Mouse (Mus musculus) heart, embryonic 11.5 days (tissue): ENCODE data around the gene Fgfrl1. TPM values are rescaled to one million over a fixed set of nuclear protein-coding genes. Genes with fewer than 3 reads are reported as not detected.

ENCODE experiments used
- ATAC-seq: fragments of 200-750 bp; cut with Nextera tagmentation; replicated peaks from 2 replicates; pipeline ENCODE4 v1.8.0; 2017; ENCODE audit warnings: moderate library complexity; ENCODE audit not compliant: insufficient number of reproducible peaks, low FRiP score, low TSS enrichment
- H3K27ac ChIP-seq: fragments of 300-500 bp; sonication (generic); 2 replicates; pipeline ENCODE4 v1.5.1; 2014; ENCODE audit warnings: mild to moderate bottlenecking, low read depth, low read length
- H3K27me3 ChIP-seq: fragments of 300-500 bp; sonication (generic); 2 replicates; pipeline ENCODE4 v1.6.1; 2014; ENCODE audit warnings: mild to moderate bottlenecking, low read length, mixed read lengths; ENCODE audit not compliant: control insufficient read depth, insufficient read depth
- H3K36me3 ChIP-seq: fragments of 300-500 bp; sonication (generic); 2 replicates; pipeline ENCODE4 v1.6.1; 2014; ENCODE audit warnings: mild to moderate bottlenecking, low read length, moderate library complexity, mixed read lengths; ENCODE audit not compliant: control insufficient read depth, insufficient read depth
- H3K4me1 ChIP-seq: fragments of 300-500 bp; sonication (generic); 2 replicates; pipeline ENCODE4 v1.6.1; 2014; ENCODE audit warnings: low read length; ENCODE audit not compliant: control insufficient read depth, insufficient read depth
- H3K4me2 ChIP-seq: fragments of 300-500 bp; sonication (generic); 2 replicates; pipeline ENCODE4 v1.6.1; 2014; ENCODE audit warnings: mild to moderate bottlenecking, moderate library complexity
- H3K4me3 ChIP-seq: fragments of 300-500 bp; sonication (generic); 2 replicates; pipeline ENCODE4 v1.5.1; 2014; ENCODE audit warnings: low read depth, low read length
- H3K9ac ChIP-seq: fragments of 300-500 bp; sonication (generic); 2 replicates; pipeline ENCODE4 v1.6.1; 2014; ENCODE audit warnings: mild to moderate bottlenecking, low read depth, low read length, moderate library complexity
- H3K9me3 ChIP-seq: fragments of 300-500 bp; sonication (generic); replicated peaks from 2 replicates; pipeline ENCODE4 v1.6.1; 2016; ENCODE audit warnings: low read length; ENCODE audit not compliant: control insufficient read depth
- WGBS: fragments of 180-500 bp; shearing (Covaris S2); extraction: QIAGEN DNeasy Blood & Tissue Kit; methylation state at CpG from one replicate; pipeline ENCODE4 v1.1.7; 2014; ENCODE audit not compliant: insufficient replicate concordance; 5-methylcytosine and 5-hydroxymethylcytosine counted together
- polyA plus RNA-seq: library from polyadenylated mRNA; unstranded; fragments of >200 nt; fragmentation: Nextera tagmentation; extraction: Ambion mirVana; gene quantifications from 2 replicates; pipeline ENCODE4 v1.2.1, GENCODE M21; 2014

Fgfrl1 gene
- polyA plus RNA-seq, 1 experiment from 2014 or later, result 28.0 TPM

DNA sequence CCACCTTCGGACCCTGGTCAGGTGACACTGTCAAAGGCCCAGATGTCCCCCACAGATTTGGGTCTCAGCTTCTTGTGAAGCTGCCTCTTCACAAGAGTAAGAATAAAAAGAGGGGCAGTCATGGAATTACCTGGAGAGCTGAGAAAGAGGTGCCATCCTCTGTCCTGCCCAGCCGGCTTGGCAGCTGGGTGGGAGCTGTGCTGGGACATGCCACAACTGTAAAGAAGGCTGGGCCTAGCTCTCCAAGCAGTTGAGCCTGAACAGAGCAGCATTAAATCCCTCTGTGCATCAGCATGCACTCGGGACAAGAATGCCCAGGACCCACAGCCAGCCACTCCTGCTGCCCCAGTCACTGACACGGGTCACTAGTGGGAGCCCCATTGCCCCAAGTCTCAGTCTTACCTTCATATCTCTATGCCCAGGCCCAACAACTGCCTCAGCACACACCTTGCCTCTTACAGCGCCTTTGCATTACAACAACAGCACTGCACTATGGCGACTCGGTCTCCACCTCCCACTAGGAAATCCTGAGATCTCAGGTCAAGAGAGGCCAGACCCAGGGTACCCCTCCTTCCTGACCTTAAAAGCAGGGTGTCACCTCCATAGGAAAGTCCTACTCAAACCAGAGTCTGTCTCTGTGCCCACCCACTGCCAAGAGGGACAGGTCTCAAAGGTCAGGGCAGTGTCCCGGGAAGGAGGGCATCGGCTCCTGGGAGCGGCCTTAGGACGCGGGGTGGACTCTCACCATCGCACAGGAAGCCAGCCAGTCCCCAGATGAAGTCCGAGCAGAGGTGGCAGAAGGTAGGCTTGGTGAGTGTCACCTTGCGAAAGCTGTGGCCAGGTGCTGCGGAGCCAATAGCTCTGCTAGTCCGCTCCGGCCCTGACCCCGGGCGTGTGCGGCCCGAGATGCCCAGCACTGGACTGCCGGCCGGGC lies 32.2 kb upstream of the Fgfrl1 start, which contains the start of gene Idua:
Gene Idua, plus strand, starts transcription at position 634 of the 934 bp plus-strand sequence.
- H3K4me1 ChIP-seq, result peaks cover 6% of the 10 kb centered on the region
- H3K9ac ChIP-seq, result peak within 1 kb of the TSS; percentile 93
- H3K36me3 ChIP-seq, result peaks cover under 1% of the 10 kb centered on the region; the same call in 1 of the 2 replicates
- 10% methylated on average over 24 of the region's 24 CpGs for WGBS
- no peaks in the 10 kb centered on the region for H3K27me3 ChIP-seq
- H3K4me2 ChIP-seq, result peak within 1 kb of the TSS; percentile 98
- peak within 1 kb of the TSS; percentile 79 for H3K4me3 ChIP-seq
- ATAC-seq, result peak; percentile 3
- H3K9me3 ChIP-seq, result no peaks in the 10 kb centered on the region
- no peak within 1 kb of the TSS for H3K27ac ChIP-seq

GRCm38 (mm10) chr5:108660632-108661268 lies 31.4 kb upstream of the Fgfrl1 start:
- peak; percentile 99 for ATAC-seq
- peak overlapping the region; percentile 93 for H3K9ac ChIP-seq
- H3K36me3 ChIP-seq, result no peaks in the 10 kb centered on the region
- H3K9me3 ChIP-seq, result no peaks in the 10 kb centered on the region
- H3K4me3 ChIP-seq, result peak overlapping the region; percentile 79
- WGBS, result 15% methylated on average over 36 of the region's 36 CpGs
- peak overlapping the region; percentile 98 for H3K4me2 ChIP-seq
- no peak overlapping the region for H3K27ac ChIP-seq
- H3K4me1 ChIP-seq, result peaks cover 6% of the 10 kb centered on the region
- H3K27me3 ChIP-seq, result no peaks in the 10 kb centered on the region

DNA sequence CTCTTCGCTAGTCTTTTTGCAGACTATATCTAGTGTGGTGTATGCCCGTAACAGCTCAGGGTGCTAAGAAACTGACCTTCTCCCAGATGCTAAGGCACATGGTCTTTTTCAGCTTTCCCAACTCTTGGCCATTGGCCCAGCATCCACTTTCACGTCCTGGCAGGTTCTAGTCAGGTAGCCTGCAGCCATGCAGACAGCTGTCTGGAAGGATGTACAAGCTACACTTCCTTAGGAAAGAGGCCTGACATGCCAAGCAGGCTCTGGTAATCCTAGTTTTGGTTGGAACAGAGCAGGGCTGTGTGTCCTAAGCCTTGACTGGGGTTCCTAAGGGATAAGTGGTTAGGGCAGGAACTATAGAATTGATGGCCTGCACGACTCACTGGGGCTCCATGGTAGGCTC lies 29.4 kb upstream of the Fgfrl1 start:
- Histone ChIP-seq H3K4me1 (peaks cover 6% of the 10 kb centered on the region), H3K36me3 (no peaks in the 10 kb centered on the region), H3K27me3 (no peaks in the 10 kb centered on the region), H3K9ac (no peak overlapping the region), H3K4me2 (no peak overlapping the region), H3K9me3 (no peaks in the 10 kb centered on the region), H3K4me3 (no peak overlapping the region), H3K27ac (no peak overlapping the region)
- 84% methylated on average over 4 of the region's 4 CpGs for WGBS
- no peak for ATAC-seq

DNA sequence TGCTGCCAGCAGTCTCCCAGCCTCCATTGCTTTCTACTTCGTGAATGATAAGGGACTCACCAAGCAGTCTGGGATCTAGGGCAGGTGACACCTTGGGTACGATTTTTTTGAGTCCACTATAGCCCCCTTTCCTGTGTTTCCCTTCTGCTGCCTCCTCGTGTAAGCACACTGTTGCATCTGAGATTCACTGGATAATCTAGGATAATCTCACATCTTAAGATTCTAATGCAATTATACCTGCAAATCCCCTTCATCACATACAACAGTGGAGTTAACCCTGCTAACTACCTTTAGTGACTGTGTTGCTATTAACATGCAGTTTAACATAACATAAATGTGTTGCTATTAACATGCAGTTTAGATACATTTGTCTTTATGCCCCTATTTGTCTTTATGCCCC lies 27.1 kb upstream of the Fgfrl1 start:
- no peaks in the 10 kb centered on the region for H3K36me3 ChIP-seq
- H3K9me3 ChIP-seq, result no peaks in the 10 kb centered on the region
- no peak overlapping the region for H3K9ac ChIP-seq
- H3K27me3 ChIP-seq, result no peaks in the 10 kb centered on the region
- no peak overlapping the region for H3K4me3 ChIP-seq
- peaks cover 6% of the 10 kb centered on the region for H3K4me1 ChIP-seq
- H3K4me2 ChIP-seq, result no peak overlapping the region
- WGBS, result 39% methylated on average over 3 of the region's 3 CpGs
- ATAC-seq, result no peak
- H3K27ac ChIP-seq, result no peak overlapping the region

GRCm38 (mm10) chr5:108667370-108667769 lies 24.8 kb upstream of the Fgfrl1 start:
- 70% methylated on average over 2 of the region's 2 CpGs for WGBS
- peaks cover 6% of the 10 kb centered on the region for H3K4me1 ChIP-seq
- H3K27me3 ChIP-seq, result no peaks in the 10 kb centered on the region
- no peak overlapping the region for H3K4me2 ChIP-seq
- H3K27ac ChIP-seq, result no peak overlapping the region
- H3K36me3 ChIP-seq, result peaks cover 3% of the 10 kb centered on the region; the same call in 1 of the 2 replicates
- no peak overlapping the region for H3K9ac ChIP-seq
- no peaks in the 10 kb centered on the region for H3K9me3 ChIP-seq
- H3K4me3 ChIP-seq, result no peak overlapping the region
- ATAC-seq, result no peak

GRCm38 (mm10) chr5:108668387-108668932 lies 23.7 kb upstream of the Fgfrl1 start:
- Histone ChIP-seq H3K27me3 (no peaks in the 10 kb centered on the region), H3K27ac (peak overlapping the region; percentile 84), H3K4me3 (peak overlapping the region; percentile 54), H3K9ac (peak overlapping the region; percentile 89), H3K4me2 (peak overlapping the region; percentile 85), H3K9me3 (no peaks in the 10 kb centered on the region), H3K4me1 (peaks cover 6% of the 10 kb centered on the region), H3K36me3 (peaks cover 3% of the 10 kb centered on the region; the same call in 1 of the 2 replicates)
- ATAC-seq, result no peak
- WGBS, result 23% methylated on average over 3 of the region's 3 CpGs

- peak; percentile 73 for ATAC-seq
- H3K27me3 ChIP-seq, result no peaks in the 10 kb centered on the region
- peaks cover 3% of the 10 kb centered on the region; the same call in 1 of the 2 replicates for H3K36me3 ChIP-seq
- no peaks in the 10 kb centered on the region for H3K9me3 ChIP-seq
- 6% methylated on average over 43 of the region's 43 CpGs for WGBS
- H3K4me2 ChIP-seq, result peak within 1 kb of the TSS; percentile 85
- peak within 1 kb of the TSS; percentile 89 for H3K9ac ChIP-seq
- H3K4me1 ChIP-seq, result peaks cover 6% of the 10 kb centered on the region
- H3K27ac ChIP-seq, result peak within 1 kb of the TSS; percentile 84
- H3K4me3 ChIP-seq, result peak within 1 kb of the TSS; percentile 54
These were observed 22.9 kb upstream of the Fgfrl1 start, which contains the start of gene Dgkq for GRCm38 (mm10) chr5:108668977-108669936. TSS of gene Dgkq (minus strand) at chr5:108669672.
